Mouse (Mus musculus): Measurements from ENCODE around the gene Nt5c3. TPM values are rescaled to one million over a fixed set of nuclear protein-coding genes. Genes with fewer than 3 reads are reported as not detected.

The Nt5c3 gene
- polyA plus RNA-seq, 1 experiment: 21.4 TPM

- Histone ChIP-seq H3K4me1 (ENCODE audit: control insufficient read depth, insufficient read depth, low read length) (no peaks in the 10 kb centered on the region), H3K9me3 (replicated peaks; ENCODE audit: control insufficient read depth, insufficient read depth, low read length, poor library complexity, severe bottlenecking) (no peaks in the 10 kb centered on the region), H3K27me3 (ENCODE audit: control insufficient read depth, insufficient read depth, low read length, poor library complexity, severe bottlenecking) (no peaks in the 10 kb centered on the region), H3K9ac (ENCODE audit: low read depth, poor library complexity, severe bottlenecking) (no peak overlapping the region), H3K4me3 (ENCODE audit: low read depth, low read length) (no peak overlapping the region), H3K36me3 (ENCODE audit: control insufficient read depth, insufficient read depth, low read length, poor library complexity, severe bottlenecking) (no peaks in the 10 kb centered on the region), H3K27ac (ENCODE audit: insufficient read depth, low read length) (no peak overlapping the region)
- no peak for TF ChIP-seq CTCF (IDR thresholded peaks at IDR 0.05; ENCODE audit: low read depth, low read length)
- TF ChIP-seq POLR2A (IDR thresholded peaks at IDR 0.05; ENCODE audit: insufficient read depth, low read length): no peak
- no peak for TF ChIP-seq EP300 (IDR thresholded peaks at IDR 0.05; ENCODE audit: insufficient read depth, low read depth, low read length)
Observed at GRCm38 (mm10) chr6:56931648-56932415, 8.1 kb upstream of the Nt5c3 start.

GRCm38 (mm10) chr6:56923331-56923725, 404 bp downstream of the Nt5c3 start:
- H3K4me3 ChIP-seq (ENCODE audit: low read depth, low read length): peak overlapping the region; percentile 74
- no peak overlapping the region for H3K27ac ChIP-seq (ENCODE audit: insufficient read depth, low read length)
- TF ChIP-seq CTCF (IDR thresholded peaks at IDR 0.05; ENCODE audit: low read depth, low read length) (no peak), EP300 (IDR thresholded peaks at IDR 0.05; ENCODE audit: insufficient read depth, low read depth, low read length) (no peak), POLR2A (IDR thresholded peaks at IDR 0.05; ENCODE audit: insufficient read depth, low read length) (no peak)
- no peaks in the 10 kb centered on the region; the same call in 1 of the 2 replicates for H3K9me3 ChIP-seq (replicated peaks; ENCODE audit: control insufficient read depth, insufficient read depth, low read length, poor library complexity, severe bottlenecking)
- no peaks in the 10 kb centered on the region for H3K36me3 ChIP-seq (ENCODE audit: control insufficient read depth, insufficient read depth, low read length, poor library complexity, severe bottlenecking)
- H3K4me1 ChIP-seq (ENCODE audit: control insufficient read depth, insufficient read depth, low read length): no peaks in the 10 kb centered on the region
- H3K9ac ChIP-seq (ENCODE audit: low read depth, poor library complexity, severe bottlenecking): peak overlapping the region; percentile 46
- H3K27me3 ChIP-seq (ENCODE audit: control insufficient read depth, insufficient read depth, low read length, poor library complexity, severe bottlenecking): no peaks in the 10 kb centered on the region

- Histone ChIP-seq H3K27me3 (ENCODE audit: control insufficient read depth, insufficient read depth, low read length, poor library complexity, severe bottlenecking) (no peaks in the 10 kb centered on the region), H3K4me3 (ENCODE audit: low read depth, low read length) (no peak overlapping the region), H3K36me3 (ENCODE audit: control insufficient read depth, insufficient read depth, low read length, poor library complexity, severe bottlenecking) (no peaks in the 10 kb centered on the region), H3K9me3 (replicated peaks; ENCODE audit: control insufficient read depth, insufficient read depth, low read length, poor library complexity, severe bottlenecking) (no peaks in the 10 kb centered on the region; the same call in 1 of the 2 replicates), H3K9ac (ENCODE audit: low read depth, poor library complexity, severe bottlenecking) (no peak overlapping the region), H3K27ac (ENCODE audit: insufficient read depth, low read length) (no peak overlapping the region), H3K4me1 (ENCODE audit: control insufficient read depth, insufficient read depth, low read length) (no peaks in the 10 kb centered on the region)
- TF ChIP-seq EP300 (IDR thresholded peaks at IDR 0.05; ENCODE audit: insufficient read depth, low read depth, low read length): no peak
- TF ChIP-seq CTCF (IDR thresholded peaks at IDR 0.05; ENCODE audit: low read depth, low read length): no peak
- no peak for TF ChIP-seq POLR2A (IDR thresholded peaks at IDR 0.05; ENCODE audit: insufficient read depth, low read length)
Observed at GRCm38 (mm10) chr6:56920222-56921092, 3.3 kb downstream of the Nt5c3 start.

- Histone ChIP-seq H3K9me3 (replicated peaks; ENCODE audit: control insufficient read depth, insufficient read depth, low read length, poor library complexity, severe bottlenecking) (no peaks in the 10 kb centered on the region), H3K36me3 (ENCODE audit: control insufficient read depth, insufficient read depth, low read length, poor library complexity, severe bottlenecking) (no peaks in the 10 kb centered on the region), H3K4me3 (ENCODE audit: low read depth, low read length) (no peak overlapping the region), H3K9ac (ENCODE audit: low read depth, poor library complexity, severe bottlenecking) (no peak overlapping the region), H3K4me1 (ENCODE audit: control insufficient read depth, insufficient read depth, low read length) (no peaks in the 10 kb centered on the region), H3K27ac (ENCODE audit: insufficient read depth, low read length) (no peak overlapping the region), H3K27me3 (ENCODE audit: control insufficient read depth, insufficient read depth, low read length, poor library complexity, severe bottlenecking) (no peaks in the 10 kb centered on the region)
- TF ChIP-seq CTCF (IDR thresholded peaks at IDR 0.05; ENCODE audit: low read depth, low read length) (no peak), POLR2A (IDR thresholded peaks at IDR 0.05; ENCODE audit: insufficient read depth, low read length) (no peak), EP300 (IDR thresholded peaks at IDR 0.05; ENCODE audit: insufficient read depth, low read depth, low read length) (no peak)
Observed at GRCm38 (mm10) chr6:56919330-56920044, 4.2 kb downstream of the Nt5c3 start.

GRCm38 (mm10) chr6:56917578-56918368, 6.0 kb downstream of the Nt5c3 start:
- no peaks in the 10 kb centered on the region for H3K36me3 ChIP-seq (ENCODE audit: control insufficient read depth, insufficient read depth, low read length, poor library complexity, severe bottlenecking)
- H3K4me1 ChIP-seq (ENCODE audit: control insufficient read depth, insufficient read depth, low read length): no peaks in the 10 kb centered on the region
- TF ChIP-seq CTCF (IDR thresholded peaks at IDR 0.05; ENCODE audit: low read depth, low read length) (no peak), EP300 (IDR thresholded peaks at IDR 0.05; ENCODE audit: insufficient read depth, low read depth, low read length) (no peak), POLR2A (IDR thresholded peaks at IDR 0.05; ENCODE audit: insufficient read depth, low read length) (no peak)
- H3K27me3 ChIP-seq (ENCODE audit: control insufficient read depth, insufficient read depth, low read length, poor library complexity, severe bottlenecking): no peaks in the 10 kb centered on the region
- H3K9ac ChIP-seq (ENCODE audit: low read depth, poor library complexity, severe bottlenecking): no peak overlapping the region
- no peaks in the 10 kb centered on the region for H3K9me3 ChIP-seq (replicated peaks; ENCODE audit: control insufficient read depth, insufficient read depth, low read length, poor library complexity, severe bottlenecking)
- no peak overlapping the region for H3K4me3 ChIP-seq (ENCODE audit: low read depth, low read length)
- H3K27ac ChIP-seq (ENCODE audit: insufficient read depth, low read length): no peak overlapping the region
